Mouse (Mus musculus): ENCODE measurements around the gene Prh1. TPM values are rescaled to one million over a fixed set of nuclear protein-coding genes. Genes with fewer than 3 reads are reported as not detected.
"Not testable (repeated sequence)": the region's sequence is repeated elsewhere in the genome, so short reads cannot be mapped to it uniquely, and the experiment has no call there.

Gene Prh1
- not detected in 2 replicates for polyA plus RNA-seq (2016; fragmentation: Nextera tagmentation; extraction: Ambion mirVana)

DNA sequence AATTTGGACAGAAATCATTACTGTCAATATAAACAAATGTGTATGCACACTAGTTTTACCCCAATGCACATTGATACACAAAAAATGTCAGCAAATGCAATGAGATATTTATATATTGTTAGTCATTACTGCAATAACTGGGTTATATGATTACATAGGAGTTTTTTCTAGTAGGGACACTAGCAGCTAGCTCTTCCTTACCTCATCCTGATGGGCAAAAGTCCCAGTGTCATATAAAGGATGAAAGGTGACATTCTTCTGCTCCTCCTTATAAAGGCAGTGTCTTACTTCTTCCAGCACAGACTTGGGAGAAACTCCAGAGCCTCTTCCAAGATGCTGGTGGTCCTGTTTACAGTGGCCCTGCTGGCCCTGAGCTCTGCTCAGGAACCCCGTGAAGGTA lies at the start of gene Prh1:
Prh1 (plus strand) TSS at position 301 of the 400 bp plus-strand sequence.
- not testable (repeated sequence) for H3K9me3 ChIP-seq (replicated peaks); H3K4me3 ChIP-seq; H3K4me1 ChIP-seq; H3K36me3 ChIP-seq; H3K27ac ChIP-seq; H3K27me3 ChIP-seq; ATAC-seq (ENCODE audit: low FRiP score); H3K4me2 ChIP-seq (replicated peaks); H3K9ac ChIP-seq
- WGBS: 63% methylated on average over 1 of the region's 1 CpGs

DNA sequence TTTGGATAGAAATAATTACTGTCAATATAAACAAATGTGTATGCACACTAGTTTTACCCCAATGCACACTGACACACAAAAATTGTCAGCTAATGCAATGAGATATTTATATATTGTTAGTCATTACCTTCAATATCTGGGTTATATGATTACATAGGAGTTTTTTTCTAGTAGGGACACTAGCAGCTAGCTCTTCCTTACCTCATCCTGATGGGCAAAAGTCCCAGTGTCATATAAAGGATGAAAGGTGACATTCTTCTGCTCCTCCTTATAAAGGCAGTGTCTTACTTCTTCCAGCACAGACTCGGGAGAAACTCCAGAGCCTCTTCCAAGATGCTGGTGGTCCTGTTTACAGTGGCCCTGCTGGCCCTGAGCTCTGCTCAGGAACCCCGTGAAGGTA lies 26.0 kb downstream of the Prh1 start, which contains the start of gene Prp2:
Prp2 (plus strand) TSS at position 301 of the 400 bp plus-strand sequence.
- H3K4me1 ChIP-seq; H3K9ac ChIP-seq; H3K4me2 ChIP-seq (replicated peaks); H3K4me3 ChIP-seq; H3K36me3 ChIP-seq; H3K27ac ChIP-seq; H3K27me3 ChIP-seq; H3K9me3 ChIP-seq (replicated peaks); ATAC-seq (ENCODE audit: low FRiP score): not testable (repeated sequence)
- 75% methylated on average over 2 of the region's 2 CpGs for WGBS

Other genes starting within 250 kb of the Prh1 start
- not detected in 2 replicates for gene Gm8882, start 205.7 kb upstream of the Prh1 start, polyA plus RNA-seq (2016; fragmentation: Nextera tagmentation; extraction: Ambion mirVana)
- gene Prp2, start 26.1 kb downstream of the Prh1 start, polyA plus RNA-seq (2016; fragmentation: Nextera tagmentation; extraction: Ambion mirVana): not detected in 2 replicates
- gene A630073D07Rik, start 81.7 kb downstream of the Prh1 start, polyA plus RNA-seq (2016; fragmentation: Nextera tagmentation; extraction: Ambion mirVana): not detected in 2 replicates
- gene Tas2r120, start 87.1 kb downstream of the Prh1 start, polyA plus RNA-seq (2016; fragmentation: Nextera tagmentation; extraction: Ambion mirVana): not detected in 2 replicates
- not detected in 2 replicates for gene Tas2r121, start 131.2 kb downstream of the Prh1 start, polyA plus RNA-seq (2016; fragmentation: Nextera tagmentation; extraction: Ambion mirVana)
- not detected in 2 replicates for gene Tas2r122, start 142.1 kb downstream of the Prh1 start, polyA plus RNA-seq (2016; fragmentation: Nextera tagmentation; extraction: Ambion mirVana)
- gene Tas2r115, start 168.2 kb downstream of the Prh1 start, polyA plus RNA-seq (2016; fragmentation: Nextera tagmentation; extraction: Ambion mirVana): not detected in 2 replicates
- gene Tas2r124, start 184.9 kb downstream of the Prh1 start, polyA plus RNA-seq (2016; fragmentation: Nextera tagmentation; extraction: Ambion mirVana): not detected in 2 replicates
- gene Tas2r102, start 192.3 kb downstream of the Prh1 start, polyA plus RNA-seq (2016; fragmentation: Nextera tagmentation; extraction: Ambion mirVana): not detected in 2 replicates
- gene Tas2r136, start 208.4 kb downstream of the Prh1 start, polyA plus RNA-seq (2016; fragmentation: Nextera tagmentation; extraction: Ambion mirVana): not detected in 2 replicates
- gene Tas2r117, start 233.0 kb downstream of the Prh1 start, polyA plus RNA-seq (2016; fragmentation: Nextera tagmentation; extraction: Ambion mirVana): not detected in 2 replicates

Data from hindbrain, embryonic 12.5 days (tissue).